Mouse (Mus musculus): ENCODE data around the gene Stx7. TPM values are rescaled to one million over a fixed set of nuclear protein-coding genes. Genes with fewer than 3 reads are reported as not detected.

Gene Stx7
- polyA plus RNA-seq, 1 experiment, result 42.2 TPM

DNA sequence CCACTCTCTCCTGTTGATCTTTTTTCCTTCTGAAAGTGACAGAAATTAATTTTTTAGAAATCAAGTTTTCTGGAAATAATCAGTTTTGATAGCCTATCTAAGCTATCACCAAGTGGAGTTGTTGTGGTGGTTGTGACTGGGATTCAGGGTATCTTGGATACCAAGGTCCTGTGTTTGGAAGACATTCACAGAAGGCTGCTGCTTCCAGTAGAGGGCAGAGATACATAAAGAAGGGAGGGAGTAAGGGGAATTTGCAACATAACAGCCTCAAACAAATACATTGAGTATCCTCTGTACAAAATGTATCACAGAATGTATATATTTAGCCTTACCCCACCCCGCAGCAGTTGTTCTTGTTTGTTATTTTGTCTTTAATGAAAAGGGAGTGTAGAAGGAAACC lies 42.9 kb downstream of the Stx7 start:
- no peak for DNase-seq
- H3K27ac ChIP-seq (ENCODE audit: control insufficient read depth, insufficient read depth, low read length), result no peak overlapping the region
- no peaks in the 10 kb centered on the region for H3K36me3 ChIP-seq (ENCODE audit: control insufficient read depth, insufficient read depth, low read length)
- no peaks in the 10 kb centered on the region for H3K4me1 ChIP-seq (replicated peaks; ENCODE audit: control insufficient read depth, insufficient read depth, low read length)
- no peak overlapping the region for H3K4me3 ChIP-seq (ENCODE audit: control insufficient read depth, insufficient read depth, low read length)
- WGBS, result 91% methylated on average over 1 of the region's 1 CpGs
- no peaks in the 10 kb centered on the region for H3K27me3 ChIP-seq (ENCODE audit: control insufficient read depth, insufficient read depth, low read length)
- TF ChIP-seq CTCF (IDR thresholded peaks at IDR 0.05; ENCODE audit: borderline replicate concordance, control insufficient read depth, extremely low read depth, insufficient read depth, low read length, poor library complexity) (no peak), POLR2A (IDR thresholded peaks at IDR 0.05; ENCODE audit: control insufficient read depth, extremely low read depth, insufficient read depth, low read length, poor library complexity) (no peak)

DNA sequence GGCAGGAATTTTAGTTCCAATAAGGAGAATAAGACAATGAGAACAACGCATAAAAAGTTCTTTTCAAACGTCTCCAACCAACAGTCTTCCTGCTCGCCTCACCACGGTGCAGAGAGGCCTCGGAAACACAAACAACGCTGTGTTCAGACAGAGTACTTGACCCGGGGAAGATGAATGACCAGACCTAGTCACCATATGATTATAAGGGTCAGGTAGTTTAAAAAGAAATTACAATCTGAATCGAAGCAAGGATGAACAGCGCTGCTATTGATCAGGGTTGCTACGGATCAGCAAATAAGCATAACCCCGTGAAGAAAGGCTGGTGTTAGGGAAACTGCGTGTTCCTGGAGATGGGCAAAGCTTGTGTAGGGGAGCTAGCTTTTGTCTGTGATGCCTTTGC lies 50.2 kb downstream of the Stx7 start:
- no peaks in the 10 kb centered on the region for H3K27me3 ChIP-seq (ENCODE audit: control insufficient read depth, insufficient read depth, low read length)
- no peaks in the 10 kb centered on the region for H3K36me3 ChIP-seq (ENCODE audit: control insufficient read depth, insufficient read depth, low read length)
- TF ChIP-seq CTCF (IDR thresholded peaks at IDR 0.05; ENCODE audit: borderline replicate concordance, control insufficient read depth, extremely low read depth, insufficient read depth, low read length, poor library complexity) (no peak), POLR2A (IDR thresholded peaks at IDR 0.05; ENCODE audit: control insufficient read depth, extremely low read depth, insufficient read depth, low read length, poor library complexity) (no peak)
- no peaks in the 10 kb centered on the region for H3K4me1 ChIP-seq (replicated peaks; ENCODE audit: control insufficient read depth, insufficient read depth, low read length)
- WGBS, result 89% methylated on average over 12 of the region's 12 CpGs
- H3K27ac ChIP-seq (ENCODE audit: control insufficient read depth, insufficient read depth, low read length), result no peak overlapping the region
- DNase-seq, result no peak
- H3K4me3 ChIP-seq (ENCODE audit: control insufficient read depth, insufficient read depth, low read length), result no peak overlapping the region

- no peak for TF ChIP-seq POLR2A (IDR thresholded peaks at IDR 0.05; ENCODE audit: control insufficient read depth, extremely low read depth, insufficient read depth, low read length, poor library complexity)
- TF ChIP-seq CTCF (IDR thresholded peaks at IDR 0.05; ENCODE audit: borderline replicate concordance, control insufficient read depth, extremely low read depth, insufficient read depth, low read length, poor library complexity), result no peak
- Histone ChIP-seq H3K36me3 (ENCODE audit: control insufficient read depth, insufficient read depth, low read length) (no peaks in the 10 kb centered on the region), H3K27ac (ENCODE audit: control insufficient read depth, insufficient read depth, low read length) (no peak overlapping the region), H3K27me3 (ENCODE audit: control insufficient read depth, insufficient read depth, low read length) (no peaks in the 10 kb centered on the region), H3K4me3 (ENCODE audit: control insufficient read depth, insufficient read depth, low read length) (no peak overlapping the region), H3K4me1 (replicated peaks; ENCODE audit: control insufficient read depth, insufficient read depth, low read length) (no peaks in the 10 kb centered on the region)
- WGBS, result 94% methylated on average over 3 of the region's 3 CpGs
- DNase-seq, result no peak
Observed at GRCm38 (mm10) chr10:24200099-24200498, 51.0 kb downstream of the Stx7 start.

DNA sequence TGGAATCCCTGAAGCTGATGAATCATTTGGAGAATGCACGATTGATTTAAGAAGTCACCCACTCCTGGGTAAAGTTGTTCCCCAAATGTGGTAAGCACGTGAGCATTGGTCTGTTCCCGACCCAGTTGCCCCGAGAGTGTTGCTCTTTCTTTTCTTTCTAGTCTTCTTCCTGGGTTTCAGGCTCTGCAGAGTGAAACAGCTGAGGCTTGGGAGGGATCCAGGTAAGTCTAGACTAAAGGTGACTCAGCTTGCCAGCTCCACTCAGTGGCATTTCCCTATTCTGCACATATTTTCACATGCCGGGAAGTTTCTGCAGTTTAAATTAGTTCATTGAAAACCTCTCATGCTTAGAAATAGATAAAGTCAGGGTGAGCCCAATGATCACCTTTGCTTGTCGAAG lies 61.0 kb downstream of the Stx7 start:
- H3K27ac ChIP-seq (ENCODE audit: control insufficient read depth, insufficient read depth, low read length), result no peak overlapping the region
- no peaks in the 10 kb centered on the region for H3K36me3 ChIP-seq (ENCODE audit: control insufficient read depth, insufficient read depth, low read length)
- no peak overlapping the region for H3K4me3 ChIP-seq (ENCODE audit: control insufficient read depth, insufficient read depth, low read length)
- no peak for DNase-seq
- no peaks in the 10 kb centered on the region for H3K27me3 ChIP-seq (ENCODE audit: control insufficient read depth, insufficient read depth, low read length)
- 77% methylated on average over 6 of the region's 6 CpGs for WGBS
- TF ChIP-seq CTCF (IDR thresholded peaks at IDR 0.05; ENCODE audit: borderline replicate concordance, control insufficient read depth, extremely low read depth, insufficient read depth, low read length, poor library complexity) (no peak), POLR2A (IDR thresholded peaks at IDR 0.05; ENCODE audit: control insufficient read depth, extremely low read depth, insufficient read depth, low read length, poor library complexity) (no peak)
- no peaks in the 10 kb centered on the region for H3K4me1 ChIP-seq (replicated peaks; ENCODE audit: control insufficient read depth, insufficient read depth, low read length)

DNA sequence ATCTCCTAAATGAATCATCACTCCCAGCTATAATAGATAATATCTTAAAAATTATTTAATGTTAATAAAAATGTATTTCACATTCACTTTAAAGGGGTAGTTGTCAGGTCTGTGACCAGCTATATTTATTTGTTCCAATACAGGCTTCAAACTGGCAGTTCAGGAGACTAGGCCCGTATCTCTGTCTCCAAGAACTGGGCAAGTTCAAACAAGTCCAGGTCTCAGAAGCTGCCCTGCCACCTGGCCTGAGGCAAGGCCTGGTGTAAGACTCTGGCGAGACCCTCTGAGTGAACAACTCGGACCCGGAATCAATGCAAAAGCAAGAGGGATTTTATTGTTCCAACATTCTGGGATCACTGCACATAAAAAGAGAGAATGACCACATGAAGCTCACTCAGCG lies 64.2 kb downstream of the Stx7 start:
- WGBS, result 95% methylated on average over 5 of the region's 5 CpGs
- H3K27me3 ChIP-seq (ENCODE audit: control insufficient read depth, insufficient read depth, low read length), result no peaks in the 10 kb centered on the region
- no peak overlapping the region for H3K4me3 ChIP-seq (ENCODE audit: control insufficient read depth, insufficient read depth, low read length)
- no peak for DNase-seq
- no peak overlapping the region for H3K27ac ChIP-seq (ENCODE audit: control insufficient read depth, insufficient read depth, low read length)
- no peak for TF ChIP-seq POLR2A (IDR thresholded peaks at IDR 0.05; ENCODE audit: control insufficient read depth, extremely low read depth, insufficient read depth, low read length, poor library complexity)
- TF ChIP-seq CTCF (IDR thresholded peaks at IDR 0.05; ENCODE audit: borderline replicate concordance, control insufficient read depth, extremely low read depth, insufficient read depth, low read length, poor library complexity), result no peak
- H3K36me3 ChIP-seq (ENCODE audit: control insufficient read depth, insufficient read depth, low read length), result no peaks in the 10 kb centered on the region
- no peaks in the 10 kb centered on the region for H3K4me1 ChIP-seq (replicated peaks; ENCODE audit: control insufficient read depth, insufficient read depth, low read length)

DNA sequence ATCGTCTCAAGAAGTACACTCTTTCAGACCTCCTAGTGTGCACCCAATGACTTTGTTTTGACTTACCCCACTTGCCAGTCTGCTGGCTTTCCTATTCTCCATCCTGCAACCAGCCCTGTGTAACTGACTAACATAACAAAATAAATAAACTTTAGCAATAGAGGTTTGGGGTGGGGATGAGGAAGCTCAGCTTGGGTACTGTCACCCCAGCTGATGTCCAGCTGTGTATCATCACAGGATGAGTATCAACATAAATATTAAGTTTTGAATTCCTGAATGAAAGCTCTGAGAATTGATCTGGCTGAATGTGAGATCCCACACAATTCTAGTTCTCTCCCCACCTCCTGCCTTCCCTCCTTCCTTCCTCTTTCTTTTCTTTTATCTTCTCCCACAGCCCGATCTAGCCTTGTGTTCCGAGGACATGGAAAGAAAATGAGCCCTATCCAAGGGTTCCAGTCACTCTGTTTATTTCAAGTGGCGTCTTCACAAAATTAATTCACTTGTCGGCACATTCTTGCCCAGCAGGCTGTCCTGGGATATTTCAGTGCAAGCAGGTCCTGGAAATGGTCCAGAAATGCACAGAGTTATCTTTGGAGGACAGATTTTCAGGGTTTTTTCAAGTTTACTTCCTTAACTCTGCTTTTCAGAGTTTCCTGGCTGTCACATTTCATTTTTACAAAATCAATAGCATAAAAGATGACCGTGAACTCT lies 68.6 kb downstream of the Stx7 start:
- TF ChIP-seq POLR2A (IDR thresholded peaks at IDR 0.05; ENCODE audit: control insufficient read depth, extremely low read depth, insufficient read depth, low read length, poor library complexity), result no peak
- WGBS, result 38% methylated on average over 6 of the region's 6 CpGs

GRCm38 (mm10) chr10:24220931-24221330 lies 71.8 kb downstream of the Stx7 start:
- 90% methylated on average over 5 of the region's 5 CpGs for WGBS
- H3K36me3 ChIP-seq (ENCODE audit: control insufficient read depth, insufficient read depth, low read length), result no peaks in the 10 kb centered on the region

More for the DNA sequence above, 68.6 kb downstream of the Stx7 start:
- Histone ChIP-seq H3K27me3 (ENCODE audit: control insufficient read depth, insufficient read depth, low read length) (no peaks in the 10 kb centered on the region), H3K4me3 (ENCODE audit: control insufficient read depth, insufficient read depth, low read length) (no peak overlapping the region), H3K27ac (ENCODE audit: control insufficient read depth, insufficient read depth, low read length) (no peak overlapping the region), H3K4me1 (replicated peaks; ENCODE audit: control insufficient read depth, insufficient read depth, low read length) (no peaks in the 10 kb centered on the region), H3K36me3 (ENCODE audit: control insufficient read depth, insufficient read depth, low read length) (no peaks in the 10 kb centered on the region)
- no peak for DNase-seq

More at GRCm38 (mm10) chr10:24220931-24221330, 71.8 kb downstream of the Stx7 start:
- no peak overlapping the region for H3K4me3 ChIP-seq (ENCODE audit: control insufficient read depth, insufficient read depth, low read length)
- no peaks in the 10 kb centered on the region; the same call in 1 of the 2 replicates for H3K27me3 ChIP-seq (ENCODE audit: control insufficient read depth, insufficient read depth, low read length)
- no peak for TF ChIP-seq POLR2A (IDR thresholded peaks at IDR 0.05; ENCODE audit: control insufficient read depth, extremely low read depth, insufficient read depth, low read length, poor library complexity)
- TF ChIP-seq CTCF (IDR thresholded peaks at IDR 0.05; ENCODE audit: borderline replicate concordance, control insufficient read depth, extremely low read depth, insufficient read depth, low read length, poor library complexity), result no peak
- no peak for DNase-seq
- no peaks in the 10 kb centered on the region; the same call in 1 of the 2 replicates for H3K4me1 ChIP-seq (replicated peaks; ENCODE audit: control insufficient read depth, insufficient read depth, low read length)
- no peak overlapping the region for H3K27ac ChIP-seq (ENCODE audit: control insufficient read depth, insufficient read depth, low read length)
